Mouse (Mus musculus) MEL (cell line): ENCODE measurements around the gene Endog. TPM values are rescaled to one million over a fixed set of nuclear protein-coding genes. Genes with fewer than 3 reads are reported as not detected.

ENCODE experiments used
- DNase-seq: peaks from one replicate; pipeline ENCODE4 v3.0.0; 2011; ENCODE audit warnings: low read depth, low spot score
- H3K27ac ChIP-seq: 2 replicates; pipeline ENCODE4 v1.5.1; 2012; ENCODE audit warnings: low read depth, mild to moderate bottlenecking, control low read depth, low read length, moderate library complexity; ENCODE audit not compliant: control insufficient read depth
- H3K27me3 ChIP-seq, 2 experiments: fragments of 150-350 bp in 1 of 2; sonication (generic) in 1 of 2; 2 replicates each; pipeline ENCODE4 v1.6.1; 2012; ENCODE audit warnings: low read length in 2 of 2, mild to moderate bottlenecking in 2 of 2, improper control_type of control experiment in 1 of 2, moderate library complexity in 1 of 2; ENCODE audit not compliant: insufficient read depth in 2 of 2, control insufficient read depth in 1 of 2
- H3K36me3 ChIP-seq, 2 experiments: 2 replicates each; pipeline ENCODE4 v1.6.1; 2012 to 2014; ENCODE audit warnings: low read length in 2 of 2, improper control_type of control experiment in 1 of 2, inconsistent platforms in 1 of 2, mild to moderate bottlenecking in 1 of 2; ENCODE audit not compliant: insufficient read depth in 2 of 2, control insufficient read depth in 1 of 2
- H3K4me1 ChIP-seq, 2 experiments: fragments of 150-350 bp in 1 of 2; sonication (generic) in 1 of 2; 2 replicates each; pipeline ENCODE4 v1.6.1; 2012; ENCODE audit warnings: low read length in 2 of 2, improper control_type of control experiment in 1 of 2, mild to moderate bottlenecking in 1 of 2; ENCODE audit not compliant: insufficient read depth in 2 of 2, control insufficient read depth in 1 of 2
- H3K4me3 ChIP-seq, 2 experiments: fragments of 150-350 bp in 1 of 2; sonication (generic) in 1 of 2; 2 replicates each; pipeline ENCODE4 v1.5.1; 2012; ENCODE audit warnings: low read depth in 2 of 2, low read length in 2 of 2, mild to moderate bottlenecking in 2 of 2, moderate library complexity in 2 of 2, control low read depth in 1 of 2, improper control_type of control experiment in 1 of 2; ENCODE audit not compliant: control insufficient read depth in 1 of 2, insufficient read depth in 1 of 2
- H3K79me2 ChIP-seq: 2 replicates; pipeline ENCODE4 v1.6.1; 2012; ENCODE audit warnings: mild to moderate bottlenecking, low read length, moderate library complexity; ENCODE audit not compliant: control insufficient read depth, poor library complexity, insufficient read depth
- H3K9ac ChIP-seq: 2 replicates; pipeline ENCODE4 v1.6.1; 2012; ENCODE audit warnings: low read depth, mild to moderate bottlenecking, control low read depth, low read length, moderate library complexity; ENCODE audit not compliant: control insufficient read depth, poor library complexity, severe bottlenecking
- H3K9me3 ChIP-seq: fragments of 150-350 bp; sonication (generic); replicated peaks from 2 replicates; pipeline ENCODE4 v1.6.1; 2012; ENCODE audit warnings: mild to moderate bottlenecking, low read length, improper control_type of control experiment, moderate library complexity; ENCODE audit not compliant: insufficient read depth
- BHLHE40 ChIP-seq: IDR thresholded peaks from 2 replicates; pipeline ENCODE4 v1.6.1; 2012; ENCODE audit warnings: low read depth, mild to moderate bottlenecking, inconsistent platforms, low read length, improper control_type of control experiment, borderline replicate concordance
- CHD2 ChIP-seq: IDR thresholded peaks from 2 replicates; pipeline ENCODE4 v1.6.1; 2011; ENCODE audit warnings: low read length, improper control_type of control experiment
- CTCF ChIP-seq, 3 experiments: IDR thresholded peaks in 2 of 3; conservative IDR thresholded peaks in 1 of 3; 2 replicates each; pipeline ENCODE4 v1.5.1; 2011 to 2012; ENCODE audit warnings: low read length in 3 of 3, low read depth in 2 of 3, mild to moderate bottlenecking in 2 of 3, improper control_type of control experiment in 1 of 3, inconsistent platforms in 1 of 3, mixed read lengths in 1 of 3, moderate library complexity in 1 of 3; ENCODE audit not compliant: control insufficient read depth in 1 of 3, insufficient read depth in 1 of 3, poor library complexity in 1 of 3, severe bottlenecking in 1 of 3
- E2F4 ChIP-seq: IDR thresholded peaks from 2 replicates; pipeline ENCODE4 v1.6.1; 2011; ENCODE audit warnings: low read depth, low read length, improper control_type of control experiment, borderline replicate concordance
- ELF1 ChIP-seq: IDR thresholded peaks from 2 replicates; pipeline ENCODE4 v1.6.1; 2014; ENCODE audit warnings: low read depth, mild to moderate bottlenecking, inconsistent platforms, low read length, improper control_type of control experiment, moderate library complexity
- EP300 ChIP-seq, 2 experiments: IDR thresholded peaks; 2 replicates each; pipeline ENCODE4 v1.6.1; 2011; ENCODE audit warnings: improper control_type of control experiment in 2 of 2, low read length in 2 of 2, low read depth in 1 of 2, mild to moderate bottlenecking in 1 of 2
- ETS1 ChIP-seq: IDR thresholded peaks from 2 replicates; pipeline ENCODE4 v1.6.1; 2012; ENCODE audit warnings: low read depth, mild to moderate bottlenecking, inconsistent platforms, low read length, improper control_type of control experiment, moderate library complexity
- GATA1 ChIP-seq: IDR thresholded peaks from 2 replicates; pipeline ENCODE4 v1.6.1; 2011; ENCODE audit warnings: low read depth, low read length, improper control_type of control experiment
- KAT2A ChIP-seq: conservative IDR thresholded peaks from 2 replicates; pipeline ENCODE4 v1.6.1; 2012; ENCODE audit warnings: low read depth, low read length, improper control_type of control experiment, inconsistent platforms
- MAX ChIP-seq: IDR thresholded peaks from 2 replicates; pipeline ENCODE4 v1.6.1; 2011; ENCODE audit warnings: low read length, improper control_type of control experiment
- MEF2A ChIP-seq: IDR thresholded peaks from 2 replicates; pipeline ENCODE4 v1.6.1; 2014; ENCODE audit warnings: low read depth, mild to moderate bottlenecking, inconsistent platforms, low read length, improper control_type of control experiment; ENCODE audit not compliant: poor library complexity, insufficient replicate concordance, severe bottlenecking; ENCODE audit errors: extremely low read depth
- MYB ChIP-seq: IDR thresholded peaks from 2 replicates; pipeline ENCODE4 v1.6.1; 2011; ENCODE audit warnings: mild to moderate bottlenecking, low read depth, low read length, improper control_type of control experiment
- MYC ChIP-seq: IDR thresholded peaks from 2 replicates; pipeline ENCODE4 v1.6.1; 2011; ENCODE audit warnings: low read depth, mild to moderate bottlenecking, low read length, improper control_type of control experiment, moderate library complexity
- NELFE ChIP-seq: IDR thresholded peaks from 2 replicates; pipeline ENCODE4 v1.6.1; 2011; ENCODE audit warnings: low read depth, low read length, improper control_type of control experiment
- NRF1 ChIP-seq: IDR thresholded peaks from 2 replicates; pipeline ENCODE4 v1.6.1; 2014; ENCODE audit warnings: low read depth, mild to moderate bottlenecking, inconsistent platforms, low read length, improper control_type of control experiment, moderate library complexity; ENCODE audit not compliant: poor library complexity, insufficient read depth, severe bottlenecking
- POLR2A ChIP-seq, 2 experiments: IDR thresholded peaks; 2 replicates each; pipeline ENCODE4 v1.6.1; 2011 to 2012; ENCODE audit warnings: low read length in 2 of 2, mild to moderate bottlenecking in 2 of 2, control low read depth in 1 of 2, improper control_type of control experiment in 1 of 2, low read depth in 1 of 2, moderate library complexity in 1 of 2; ENCODE audit not compliant: control insufficient read depth in 1 of 2, insufficient read depth in 1 of 2, poor library complexity in 1 of 2
- POLR2AphosphoS2 ChIP-seq: IDR thresholded peaks from 2 replicates; pipeline ENCODE4 v1.6.1; 2011; ENCODE audit warnings: low read length, improper control_type of control experiment
- POLR2AphosphoS5 ChIP-seq: IDR thresholded peaks from 2 replicates; pipeline ENCODE4 v1.6.1; 2012; ENCODE audit warnings: low read depth, borderline replicate concordance, mild to moderate bottlenecking, inconsistent platforms, low read length, moderate library complexity, mixed read lengths
- RAD21 ChIP-seq: IDR thresholded peaks from 2 replicates; pipeline ENCODE4 v1.6.1; 2011; ENCODE audit warnings: mild to moderate bottlenecking, low read depth, low read length, improper control_type of control experiment
- RCOR1 ChIP-seq: IDR thresholded peaks from 2 replicates; pipeline ENCODE4 v1.6.1; 2012; ENCODE audit warnings: low read depth, mild to moderate bottlenecking, inconsistent platforms, low read length, improper control_type of control experiment
- SIN3A ChIP-seq: IDR thresholded peaks from 2 replicates; pipeline ENCODE4 v1.6.1; 2012; ENCODE audit warnings: low read length, improper control_type of control experiment, inconsistent platforms
- SMC3 ChIP-seq: IDR thresholded peaks from 2 replicates; pipeline ENCODE4 v1.6.1; 2011; ENCODE audit warnings: low read depth, low read length, improper control_type of control experiment
- USF1 ChIP-seq: IDR thresholded peaks from 2 replicates; pipeline ENCODE4 v1.6.1; 2014; ENCODE audit warnings: low read depth, mild to moderate bottlenecking, inconsistent platforms, low read length, improper control_type of control experiment, moderate library complexity
- USF2 ChIP-seq, 2 experiments: IDR thresholded peaks; 2 replicates each; pipeline ENCODE4 v1.6.1; 2011 to 2012; ENCODE audit warnings: improper control_type of control experiment in 2 of 2, low read length in 2 of 2, borderline replicate concordance in 1 of 2, inconsistent platforms in 1 of 2, low read depth in 1 of 2, mild to moderate bottlenecking in 1 of 2; ENCODE audit not compliant: insufficient read depth in 1 of 2
- ZKSCAN1 ChIP-seq: IDR thresholded peaks from 2 replicates; pipeline ENCODE4 v1.6.1; 2012; ENCODE audit warnings: low read depth, mild to moderate bottlenecking, inconsistent platforms, low read length, improper control_type of control experiment, moderate library complexity
- polyA plus RNA-seq, 2 experiments: library from polyadenylated mRNA; stranded (reverse) in 1 of 2; unstranded in 1 of 2; fragments of >175 nt in 1 of 2; fragments of >200 nt in 1 of 2; gene quantifications; 2 replicates each; pipeline versions ENCODE4 v1.2.1 to v1.2.4; 2012; ENCODE audit warnings: low replicate concordance in 2 of 2, low read depth in 1 of 2; ENCODE audit not compliant: insufficient read length in 2 of 2, insufficient read depth in 1 of 2, missing spikeins in 1 of 2
- total RNA-seq: library from RNA; depleted of rRNA; stranded (reverse); fragments of 300-350 nt; gene quantifications from 2 replicates; pipeline ENCODE4 v1.2.3, GENCODE M21; 2012

The Endog gene
- total and polyA plus RNA-seq, 3 experiments: 19.4 to 27.2 TPM; not detected in 1

GRCm38 (mm10) chr2:30203439-30203838, 32.1 kb downstream of the Endog start (continued):
- TF ChIP-seq USF1 (no peak), RAD21 (peak; percentile 62), NELFE (no peak), KAT2A (no peak), ZKSCAN1 (no peak), GATA1 (no peak), SMC3 (peak; percentile 57), USF2 (IDR thresholded peaks at IDR 0.05; ENCODE audit: borderline replicate concordance in 1 of 2, insufficient read depth in 1 of 2, low read depth in 1 of 2, low read length in 2 of 2) (no peak), CTCF (IDR thresholded peaks at IDR 0.05 in 2 of 3, conservative IDR thresholded peaks at IDR 0.05 in 1 of 3; ENCODE audit: control insufficient read depth in 1 of 3, insufficient read depth in 1 of 3, low read depth in 2 of 3, low read length in 3 of 3, poor library complexity in 1 of 3, severe bottlenecking in 1 of 3) (peak; percentile 60 to 84 (median 72)), SIN3A (peak; percentile 44; the same call in 1 of the 2 replicates)

- H3K79me2 ChIP-seq: no peaks in the 10 kb centered on the region; the same call in 1 of the 2 replicates
- peak; percentile 18; the same call in 1 of the 2 replicates for TF ChIP-seq SMC3
- TF ChIP-seq MAX: peak; percentile 83; the same call in 1 of the 2 replicates
- no peak for TF ChIP-seq KAT2A
- 0 out of 2 replicates have a peak, but pooled peaks have one; percentile 22 for TF ChIP-seq E2F4
- peak overlapping the region; percentile 66 for H3K27ac ChIP-seq
- peak overlapping the region; percentile 76 for H3K9ac ChIP-seq
- H3K4me3 ChIP-seq: peak overlapping the region; percentile 74 to 77
- H3K4me1 ChIP-seq: peaks cover 3 to 4% of the 10 kb centered on the region in 2 experiments; a peak in 1 of 4 replicates
- no peak for DNase-seq
- no peaks in the 10 kb centered on the region for H3K36me3 ChIP-seq
- H3K9me3 ChIP-seq: no peaks in the 10 kb centered on the region
- H3K27me3 ChIP-seq: no peaks in the 10 kb centered on the region
These were observed 33.9 kb downstream of the Endog start for GRCm38 (mm10) chr2:30205255-30205628.

- peaks cover 3 to 4% of the 10 kb centered on the region in 2 experiments; a peak in 1 of 4 replicates for H3K4me1 ChIP-seq
- H3K36me3 ChIP-seq: no peaks in the 10 kb centered on the region
- H3K9me3 ChIP-seq: no peaks in the 10 kb centered on the region
- peak within 1 kb of the TSS; percentile 74 to 77 for H3K4me3 ChIP-seq
- no peaks in the 10 kb centered on the region for H3K27me3 ChIP-seq
- peak within 1 kb of the TSS; percentile 76 for H3K9ac ChIP-seq
- peak within 1 kb of the TSS; percentile 66 for H3K27ac ChIP-seq
- no peaks in the 10 kb centered on the region; the same call in 1 of the 2 replicates for H3K79me2 ChIP-seq
- DNase-seq: peak; percentile 99
- no peak for TF ChIP-seq E2F4
- peak; percentile 92 for TF ChIP-seq ELF1
- no peak for TF ChIP-seq GATA1
- TF ChIP-seq RAD21: no peak
- TF ChIP-seq MYB: no peak
- peak; percentile 75 for TF ChIP-seq MAX
- TF ChIP-seq POLR2AphosphoS5: no peak
- peak; percentile 87 for TF ChIP-seq BHLHE40
- peak; percentile 68 to 88; a peak in 3 of 4 replicates for TF ChIP-seq POLR2A (IDR thresholded peaks at IDR 0.05; ENCODE audit: control insufficient read depth in 1 of 2, insufficient read depth in 1 of 2, low read depth in 1 of 2, low read length in 2 of 2, poor library complexity in 1 of 2)
- TF ChIP-seq NRF1: 0 out of 2 replicates have a peak, but pooled peaks have one; percentile 4
- TF ChIP-seq CTCF (IDR thresholded peaks at IDR 0.05 in 2 of 3, conservative IDR thresholded peaks at IDR 0.05 in 1 of 3; ENCODE audit: control insufficient read depth in 1 of 3, insufficient read depth in 1 of 3, low read depth in 2 of 3, low read length in 3 of 3, poor library complexity in 1 of 3, severe bottlenecking in 1 of 3): no peak
- no peak for TF ChIP-seq MEF2A
- no peak for TF ChIP-seq CHD2
- 0 out of 2 replicates have a peak, but pooled peaks have one; percentile 66 for TF ChIP-seq MYC
- TF ChIP-seq RCOR1: no peak
- peak; percentile 99 for TF ChIP-seq SIN3A
- peak; percentile 77 for TF ChIP-seq ETS1
- TF ChIP-seq EP300 (IDR thresholded peaks at IDR 0.05; ENCODE audit: low read depth in 1 of 2, low read length in 2 of 2): no peak
- TF ChIP-seq POLR2AphosphoS2: peak; percentile 62; the same call in 1 of the 2 replicates
These were observed 34.5 kb downstream of the Endog start, which contains the start of gene Kyat1 for GRCm38 (mm10) chr2:30205629-30206357. Gene Kyat1 (minus strand): TSS chr2:30205847.
